Mouse (Mus musculus) inflammation-experienced regulatory T-cells, adult 16 weeks (primary cell): ENCODE results near the gene Spr. TPM values are rescaled to one million over a fixed set of nuclear protein-coding genes. Genes with fewer than 3 reads are reported as not detected.

Experiments used
- polyA plus RNA-seq: library from polyadenylated mRNA; unstranded; fragments of 100-300 nt; shearing (Covaris generic); gene quantifications from one replicate; pipeline ENCODE4 v1.2.1, GENCODE M21; 2017

Spr gene
- polyA plus RNA-seq = 66.6 TPM

DNA sequence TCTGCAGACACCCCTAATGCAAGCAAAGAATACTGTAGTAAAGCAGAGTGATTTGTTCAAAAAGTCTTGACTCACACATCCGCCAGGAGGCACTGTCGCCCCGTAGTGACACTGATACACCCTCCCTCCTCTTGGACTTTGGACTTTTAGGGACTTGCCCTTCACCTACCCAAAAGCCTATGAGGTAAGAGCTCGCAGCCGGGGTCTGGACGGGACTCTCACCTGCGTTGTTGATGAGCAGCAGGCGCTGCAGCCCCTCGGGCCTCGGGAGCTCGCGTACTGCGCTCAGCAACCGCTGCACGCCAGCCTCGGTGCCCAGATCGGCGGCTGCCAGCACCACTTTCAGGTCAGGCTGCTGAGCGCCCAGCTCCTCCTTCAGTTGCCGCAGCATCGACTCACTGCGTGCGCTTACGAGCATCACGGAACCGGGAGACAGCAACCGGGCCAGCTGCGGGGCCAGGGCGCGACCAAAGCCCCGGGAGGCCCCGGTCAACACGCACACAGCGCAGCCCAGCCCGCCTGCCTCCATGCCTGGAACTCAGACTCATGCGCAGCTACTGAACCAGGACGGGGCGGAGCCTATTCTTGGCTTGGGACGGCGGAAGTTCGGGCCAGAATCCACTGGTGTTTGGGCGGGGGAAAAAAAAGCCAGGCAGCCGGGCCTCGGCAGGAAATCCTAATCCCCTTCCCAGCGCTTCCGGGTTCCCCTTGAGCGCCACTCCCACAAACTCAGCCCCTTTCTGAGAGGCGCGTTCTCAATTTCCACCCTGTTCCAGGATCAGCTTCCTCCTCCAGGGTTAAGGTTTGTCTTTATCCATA is at the start of gene Spr:
Gene Spr (minus strand): TSS at position 550 of the 819 bp plus-strand sequence.

Other genes starting within 250 kb of the Spr start
- 53.5 TPM for gene Exoc6b, start 68.3 kb downstream of the Spr start, polyA plus RNA-seq
- gene Emx1, start 49.7 kb upstream of the Spr start, polyA plus RNA-seq = not detected
- 1.5 TPM for gene Sfxn5, start 195.7 kb upstream of the Spr start, polyA plus RNA-seq
- 0.52 TPM for gene Rab11fip5, start 236.9 kb upstream of the Spr start, polyA plus RNA-seq